Mouse (Mus musculus) G1E (cell line): ENCODE data around the gene Usf1.

Source experiments
- CTCF ChIP-seq: IDR thresholded peaks from 2 replicates; pipeline ENCODE4 v1.5.1; 2012; ENCODE audit warnings: low read depth, low read length, inconsistent platforms, mixed read lengths
- GATA1 ChIP-seq: IDR thresholded peaks from 2 replicates; pipeline ENCODE4 v1.6.1; 2012; ENCODE audit warnings: borderline replicate concordance, low read length, inconsistent platforms, mixed read lengths
- GATA2 ChIP-seq: IDR thresholded peaks from 2 replicates; pipeline ENCODE4 v1.6.1; 2012; ENCODE audit warnings: low read depth, low read length, inconsistent platforms, borderline replicate concordance
- POLR2AphosphoS5 ChIP-seq: IDR thresholded peaks from 2 replicates; pipeline ENCODE4 v1.6.1; 2012; ENCODE audit warnings: low read depth, low read length, inconsistent platforms; ENCODE audit not compliant: insufficient replicate concordance
- TAL1 ChIP-seq: conservative IDR thresholded peaks from 2 replicates; pipeline ENCODE4 v1.6.1; 2012; ENCODE audit warnings: low read depth, low read length, inconsistent platforms, mixed read lengths

DNA sequence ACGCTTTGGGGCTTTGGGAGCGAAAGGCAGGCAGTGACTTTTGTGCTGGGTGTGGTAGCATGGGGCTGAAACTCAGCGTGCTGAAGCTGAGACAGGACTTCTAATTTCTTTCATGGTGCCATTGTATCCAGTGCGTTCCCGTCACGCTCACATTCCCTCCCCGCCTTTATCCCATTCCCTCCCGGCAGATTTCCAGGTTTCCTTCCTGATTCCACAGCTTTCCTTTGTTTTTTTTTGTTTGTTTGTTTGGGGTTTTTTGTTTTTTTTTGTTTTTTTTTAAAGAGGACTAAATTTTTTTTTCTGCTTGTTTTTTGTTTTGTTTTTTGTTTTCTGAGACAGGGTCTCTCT is 31.3 kb downstream of the Usf1 start:
- TF ChIP-seq CTCF, result no peak
- TF ChIP-seq GATA2, result no peak
- TF ChIP-seq GATA1, result no peak
- TF ChIP-seq TAL1, result no peak
- TF ChIP-seq POLR2AphosphoS5, result no peak
